Mouse (Mus musculus): ENCODE measurements around the gene Pigq.

Gene Pigq

DNA sequence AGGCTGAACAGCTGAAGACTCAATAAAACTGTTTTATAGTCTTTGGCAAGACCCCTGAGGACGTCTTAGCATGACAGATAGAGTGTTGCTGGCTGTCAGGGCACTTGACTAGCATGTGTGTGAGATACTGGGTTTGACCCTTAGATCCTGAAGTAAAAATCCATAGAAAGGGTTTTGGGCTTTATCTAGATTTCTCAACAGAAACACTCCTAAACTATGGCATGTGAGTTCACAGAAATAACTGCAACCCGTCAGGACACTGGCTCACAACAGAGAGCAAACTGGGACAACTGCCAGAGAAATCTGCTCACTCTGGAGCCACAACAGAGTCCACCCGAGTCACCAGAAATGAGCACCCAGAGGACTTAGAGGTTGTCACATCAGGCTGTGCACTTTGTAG lies 22.9 kb upstream of the Pigq start:
- no peak for TF ChIP-seq GATA4 (IDR thresholded peaks at IDR 0.05; ENCODE audit: insufficient replicate concordance, low read length)

DNA sequence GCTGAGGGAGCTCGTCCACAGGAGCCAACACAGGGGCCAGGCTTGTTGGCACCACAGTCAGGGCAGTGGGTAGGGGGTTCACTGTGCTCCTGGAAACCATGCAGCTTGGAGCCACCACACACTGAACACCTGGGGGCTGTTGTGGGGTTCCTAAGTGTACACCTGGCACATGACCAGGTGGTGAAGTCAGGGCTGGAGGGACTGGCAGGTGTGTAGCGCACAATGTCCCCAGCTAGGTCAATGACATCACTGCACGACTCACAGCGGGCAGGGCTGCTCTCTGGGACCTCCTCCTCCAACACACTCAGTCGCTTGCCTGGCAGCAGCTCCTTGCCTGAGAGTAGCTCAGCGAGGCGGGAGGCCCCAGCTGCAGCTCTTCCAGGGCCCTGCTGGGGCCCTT lies 19.5 kb upstream of the Pigq start:
- TF ChIP-seq GATA4 (IDR thresholded peaks at IDR 0.05; ENCODE audit: insufficient replicate concordance, low read length) = no peak

DNA sequence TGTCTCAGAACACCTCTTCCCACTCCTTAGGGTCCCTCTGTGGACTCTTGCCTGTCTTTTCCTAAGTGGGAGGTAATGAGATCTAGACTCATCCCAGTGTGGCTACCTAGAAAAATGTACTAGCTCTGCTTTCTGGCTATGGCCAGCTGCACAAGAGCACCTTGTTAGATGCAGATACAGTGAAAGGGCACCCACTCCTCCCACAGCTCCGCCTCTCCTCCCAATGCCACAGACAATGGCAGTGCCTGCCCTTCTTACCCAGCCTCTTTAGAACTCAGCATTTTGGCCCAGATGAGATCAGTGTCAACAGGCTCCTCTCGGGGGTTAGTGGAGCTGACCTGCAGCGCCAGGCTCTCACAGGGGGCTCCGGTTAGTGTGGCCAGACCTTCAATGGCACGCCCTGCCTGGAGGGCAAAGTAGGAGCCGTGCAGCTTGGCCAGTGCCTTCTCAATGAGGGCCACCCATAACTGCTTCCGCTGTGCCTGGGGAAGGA lies 17.7 kb upstream of the Pigq start:
- TF ChIP-seq GATA4 (IDR thresholded peaks at IDR 0.05; ENCODE audit: insufficient replicate concordance, low read length) = no peak

DNA sequence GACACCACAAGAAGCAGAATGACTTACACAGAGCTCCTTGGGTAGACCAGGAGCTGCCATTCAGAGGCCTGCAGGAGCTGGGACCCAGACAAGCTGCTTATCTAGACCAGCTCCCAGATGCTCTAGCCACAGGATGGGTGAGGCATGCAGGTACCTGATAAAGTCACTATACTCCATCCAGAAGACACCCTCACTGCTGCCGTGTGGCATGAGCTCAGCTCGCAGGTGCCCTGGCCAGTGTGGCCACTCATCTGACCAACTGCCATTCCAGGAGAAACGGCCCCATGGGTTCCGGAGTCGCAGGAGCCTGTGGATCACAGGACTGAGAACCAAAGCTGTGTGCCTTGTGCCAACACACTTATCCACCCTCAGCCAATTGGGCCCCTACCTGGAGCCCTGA lies 16.8 kb upstream of the Pigq start:
- no peak for TF ChIP-seq GATA4 (IDR thresholded peaks at IDR 0.05; ENCODE audit: insufficient replicate concordance, low read length)

DNA sequence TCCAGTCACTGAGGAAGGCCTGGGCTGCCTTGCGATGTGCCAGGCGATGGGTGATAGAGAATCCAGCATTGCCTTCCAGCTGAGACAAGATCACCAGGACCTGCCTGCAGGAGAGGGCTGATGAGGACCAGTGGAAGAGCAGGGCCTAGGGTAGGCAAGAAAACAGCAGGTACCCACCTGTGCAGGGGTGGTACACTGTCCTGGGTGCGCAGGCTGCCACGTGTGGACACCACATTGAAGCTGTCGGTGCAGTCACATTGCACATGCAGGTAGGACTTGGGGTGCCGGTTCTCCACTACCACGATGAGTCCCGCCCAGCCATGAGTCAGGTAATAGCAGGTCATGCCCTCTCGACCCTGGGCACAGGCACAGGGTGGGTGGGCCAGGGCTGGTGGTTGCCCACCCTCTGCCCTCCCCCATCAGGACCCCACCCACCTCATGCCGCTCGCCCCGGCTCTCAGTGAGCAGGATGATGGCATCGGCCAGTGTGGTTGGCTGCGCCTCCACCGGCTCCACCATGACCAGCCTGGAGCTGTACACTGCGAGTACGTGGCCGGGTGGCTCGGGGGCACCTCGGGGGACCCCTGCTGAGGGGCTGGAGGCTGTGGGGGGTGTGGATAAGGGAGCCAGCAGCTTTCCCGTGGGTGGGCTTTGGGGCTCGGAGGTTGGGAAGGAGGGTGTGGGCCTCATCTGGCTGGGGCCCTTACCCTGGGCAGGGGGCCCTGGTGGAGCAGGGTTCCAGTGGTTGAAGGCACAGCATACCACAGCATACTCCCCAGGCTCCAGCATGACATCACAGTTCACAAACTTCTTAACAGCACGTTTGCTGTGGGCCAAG lies 15.1 kb upstream of the Pigq start:
- no peak for TF ChIP-seq GATA4 (IDR thresholded peaks at IDR 0.05; ENCODE audit: insufficient replicate concordance, low read length)

DNA sequence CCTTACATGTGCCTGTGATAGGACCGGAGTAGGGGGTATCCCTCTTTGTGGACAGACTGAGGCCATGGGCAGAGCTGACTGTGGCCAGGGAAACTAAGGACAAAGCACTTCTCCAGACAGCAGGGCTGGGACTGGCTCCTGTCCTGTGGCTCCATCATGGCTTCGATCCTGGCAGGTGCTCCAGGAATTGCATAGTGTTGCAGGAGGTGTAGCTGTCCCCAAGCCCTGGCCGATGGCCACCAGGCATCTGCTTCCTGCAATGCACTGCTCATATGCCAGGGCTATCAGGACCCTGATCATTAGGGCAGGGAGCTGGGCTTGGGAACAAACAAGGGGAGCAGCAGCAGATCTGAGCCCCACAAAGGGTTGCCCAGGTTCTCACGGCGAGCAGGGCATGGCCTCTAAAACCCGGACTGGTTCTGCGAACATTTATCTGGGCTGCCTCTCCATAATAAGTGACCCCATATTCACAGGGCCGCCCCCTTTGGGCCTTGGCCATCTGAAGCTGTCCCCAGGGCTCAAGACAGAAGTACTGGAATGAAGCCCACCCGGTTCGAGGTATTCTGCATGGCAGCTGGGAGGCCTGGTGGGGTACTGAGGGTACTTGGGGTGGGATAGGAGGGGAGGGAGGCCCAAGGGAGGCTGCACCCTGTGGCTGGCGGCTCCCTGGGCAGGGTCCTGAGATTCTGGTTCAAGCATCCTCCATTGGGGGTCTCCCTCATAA lies 14.2 kb upstream of the Pigq start:
- no peak for TF ChIP-seq GATA4 (IDR thresholded peaks at IDR 0.05; ENCODE audit: insufficient replicate concordance, low read length)

DNA sequence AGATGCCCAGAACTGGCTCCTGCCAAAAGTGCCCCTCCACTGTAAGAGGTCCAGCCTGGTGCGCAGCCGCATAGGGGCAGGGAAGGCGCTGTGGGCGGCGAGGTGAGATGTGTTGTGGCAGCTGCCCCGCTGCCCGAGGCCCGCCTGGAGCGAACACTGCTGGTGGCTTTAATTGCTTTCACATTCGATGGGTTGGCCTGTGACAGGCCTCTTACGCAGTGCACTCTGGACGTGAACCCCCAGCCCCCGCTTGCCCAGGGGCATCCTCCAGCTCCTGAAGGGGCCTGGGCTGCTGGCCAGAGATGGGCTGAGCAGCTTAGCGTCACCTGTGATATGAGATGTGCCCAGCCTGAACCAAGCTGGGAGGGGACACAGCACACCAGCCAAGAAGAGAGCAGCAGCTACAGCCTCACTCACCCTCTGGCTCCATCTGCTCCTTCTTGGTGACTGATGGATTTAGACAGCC lies 12.9 kb upstream of the Pigq start:
- no peak for TF ChIP-seq GATA4 (IDR thresholded peaks at IDR 0.05; ENCODE audit: insufficient replicate concordance, low read length)

DNA sequence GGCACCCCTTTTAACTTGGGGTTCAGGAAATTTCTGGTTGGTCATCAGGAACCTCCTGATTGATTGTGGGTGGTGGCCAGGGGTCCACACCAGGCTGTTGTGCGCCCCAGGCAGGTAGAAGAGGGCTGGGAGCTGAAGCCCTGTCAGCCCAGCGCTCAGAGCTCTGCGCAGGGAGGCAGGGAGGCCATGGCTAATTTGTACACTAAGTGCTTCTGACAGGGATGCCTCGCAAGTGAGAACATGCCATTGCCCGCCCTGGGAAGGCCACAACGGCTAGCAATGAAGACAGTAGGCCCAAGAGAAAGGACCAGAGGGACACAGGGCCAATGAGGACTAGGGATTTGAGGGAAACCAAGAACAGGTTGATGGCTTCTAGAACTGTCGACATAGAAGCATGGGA lies 11.9 kb upstream of the Pigq start:
- TF ChIP-seq GATA4 (IDR thresholded peaks at IDR 0.05; ENCODE audit: insufficient replicate concordance, low read length) = no peak

DNA sequence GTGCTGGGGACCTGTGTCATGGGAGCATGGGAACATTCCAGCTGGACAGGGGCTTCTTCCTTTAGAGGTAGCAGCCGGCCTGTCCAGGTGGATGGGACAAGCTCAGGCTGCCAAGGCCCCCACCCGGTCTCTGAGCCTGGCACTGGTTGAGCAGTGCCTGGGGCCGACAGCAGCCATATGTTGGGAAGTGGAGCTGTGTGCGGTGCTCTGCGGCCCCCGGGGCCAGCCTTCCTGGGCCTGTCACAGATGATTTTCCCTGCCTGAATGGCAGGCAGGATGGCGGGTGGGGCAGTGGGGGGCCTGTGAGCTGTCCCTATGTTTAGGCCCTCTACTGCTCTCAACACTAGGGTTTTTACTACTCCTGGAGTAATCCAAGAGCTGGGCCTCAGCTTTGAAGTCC lies 11.5 kb upstream of the Pigq start:
- TF ChIP-seq GATA4 (IDR thresholded peaks at IDR 0.05; ENCODE audit: insufficient replicate concordance, low read length) = no peak

DNA sequence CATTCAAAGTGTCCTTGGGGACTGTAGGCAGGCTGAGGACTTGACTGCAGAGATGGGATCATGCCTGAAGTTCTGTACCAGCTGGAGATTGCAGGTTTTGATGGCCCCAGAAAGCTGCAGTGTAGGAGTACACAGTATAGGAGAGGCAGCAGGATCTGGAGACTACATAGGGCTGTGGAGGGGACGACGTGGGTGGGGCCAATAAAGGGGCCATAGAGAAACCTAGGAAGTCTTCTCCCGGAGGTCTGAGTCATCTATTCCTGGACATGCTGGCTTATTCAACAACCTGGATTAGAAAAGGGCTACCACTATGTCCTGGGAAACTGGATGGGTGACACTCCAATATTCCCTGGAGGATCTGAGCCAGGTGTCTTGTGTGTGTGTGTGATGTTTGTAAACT lies 11.0 kb upstream of the Pigq start:
- TF ChIP-seq GATA4 (IDR thresholded peaks at IDR 0.05; ENCODE audit: insufficient replicate concordance, low read length) = no peak

DNA sequence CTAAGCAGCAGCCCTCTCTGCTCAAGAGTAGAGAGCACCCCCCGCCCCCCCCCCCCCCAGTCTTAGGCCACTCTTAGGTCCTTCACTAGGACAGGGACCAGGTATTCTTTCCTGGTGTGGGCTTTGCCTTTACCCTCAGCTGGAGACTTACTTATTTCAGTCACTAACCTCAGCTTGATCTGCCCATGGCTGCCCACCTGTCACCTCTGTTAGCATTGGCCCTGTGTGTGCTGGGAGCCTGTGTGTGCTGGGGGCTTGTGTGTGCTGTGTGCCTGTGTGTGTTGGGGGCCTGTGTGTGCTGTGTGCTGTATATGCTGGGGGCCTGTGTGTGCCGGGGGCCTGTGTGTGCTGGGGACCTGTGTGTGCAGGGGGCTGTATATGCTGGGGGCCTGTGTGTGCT lies 9.9 kb upstream of the Pigq start:
- no peak for TF ChIP-seq GATA4 (IDR thresholded peaks at IDR 0.05; ENCODE audit: insufficient replicate concordance, low read length)

DNA sequence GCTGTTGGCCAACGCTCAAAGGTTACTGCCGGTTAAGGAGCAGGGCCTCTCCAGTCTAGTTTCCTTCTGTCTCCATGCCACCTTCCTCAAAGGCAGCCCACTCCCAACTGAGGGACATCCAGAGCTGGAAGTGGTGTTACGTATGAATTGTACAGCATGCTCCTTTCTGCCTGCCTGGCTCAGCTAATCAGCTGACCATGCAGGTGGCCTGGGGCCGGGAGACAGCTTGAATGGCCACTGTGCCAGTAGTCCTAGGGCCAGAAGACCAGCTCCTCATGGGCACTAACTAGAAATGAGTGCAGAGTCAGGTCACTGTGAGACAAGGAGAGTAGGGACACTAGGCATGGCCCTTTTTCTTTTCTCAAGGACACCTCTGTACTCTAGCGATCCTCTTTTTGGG lies 8.4 kb upstream of the Pigq start:
- no peak for TF ChIP-seq GATA4 (IDR thresholded peaks at IDR 0.05; ENCODE audit: insufficient replicate concordance, low read length)

DNA sequence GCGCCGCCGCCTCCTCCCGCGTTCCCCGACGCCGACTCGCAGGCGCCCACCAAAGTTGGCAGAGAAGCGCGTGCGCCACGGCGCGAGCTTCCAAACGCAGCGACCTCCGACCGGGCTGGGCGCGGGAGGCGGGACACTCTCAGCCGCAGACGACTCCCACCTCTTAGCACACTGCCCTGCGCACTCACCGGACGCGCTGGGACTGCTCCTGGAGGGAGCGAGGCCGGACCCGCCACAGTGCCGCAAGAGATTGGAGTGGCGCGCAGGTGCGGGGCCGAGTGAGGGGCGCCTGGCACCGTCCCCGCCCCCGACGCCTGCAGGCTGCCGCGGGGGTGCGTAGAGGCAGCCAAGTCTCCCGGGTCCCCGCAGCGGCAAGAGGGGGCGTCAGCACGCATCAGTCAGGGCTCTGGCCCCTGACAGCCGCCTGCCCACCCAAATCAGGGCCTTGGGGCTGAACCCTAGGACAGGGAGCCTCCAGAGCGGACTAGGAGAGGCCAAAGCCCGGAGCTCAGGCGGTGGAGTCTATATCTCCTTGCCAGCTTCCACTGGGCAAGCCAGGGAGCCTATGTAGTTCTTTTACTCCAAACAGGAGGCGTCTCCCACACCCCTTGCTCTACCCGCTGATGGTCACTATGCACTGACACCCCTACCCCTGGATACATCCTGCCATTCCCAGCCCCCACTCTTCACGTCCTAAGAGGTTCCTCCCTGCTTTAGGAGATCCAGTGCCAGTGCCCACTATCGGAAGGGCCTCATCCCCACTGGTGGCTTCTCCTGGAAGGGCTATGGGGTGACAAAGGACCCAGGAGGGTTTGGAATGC lies 7.3 kb upstream of the Pigq start, which contains the start of gene A930017K11Rik:
TSS of gene A930017K11Rik (minus strand) at position 763 of the 821 bp plus-strand sequence.
- TF ChIP-seq GATA4 (IDR thresholded peaks at IDR 0.05; ENCODE audit: insufficient replicate concordance, low read length) = no peak

DNA sequence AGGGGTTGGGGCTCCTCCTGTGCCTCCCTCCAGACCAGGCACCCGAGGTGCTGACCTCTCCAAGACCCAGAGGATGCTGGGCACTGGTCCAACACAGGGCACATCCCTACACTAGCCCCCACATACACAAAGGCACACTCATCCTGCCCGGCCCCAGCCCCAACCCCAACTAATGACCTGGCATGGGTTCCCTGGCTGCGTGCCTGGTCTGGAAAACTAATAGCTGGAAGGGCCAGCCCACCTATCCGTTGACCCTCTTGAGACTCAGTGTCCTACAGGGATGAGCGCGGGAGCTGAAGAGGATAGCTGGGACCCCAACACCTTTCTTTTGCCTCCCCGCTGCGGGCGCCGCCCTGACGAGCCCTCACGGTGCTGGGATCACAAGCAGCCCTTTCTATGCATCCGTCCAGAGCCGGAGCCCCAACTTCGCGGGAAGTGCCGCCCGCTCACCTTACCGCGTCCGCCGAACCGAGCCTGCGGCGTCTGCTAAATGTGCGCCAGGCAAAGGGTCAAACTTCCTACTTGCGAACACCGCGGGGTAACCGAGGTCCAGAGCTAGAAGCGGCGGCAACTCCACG lies 6.6 kb upstream of the Pigq start:
- no peak for TF ChIP-seq GATA4 (IDR thresholded peaks at IDR 0.05; ENCODE audit: insufficient replicate concordance, low read length)

DNA sequence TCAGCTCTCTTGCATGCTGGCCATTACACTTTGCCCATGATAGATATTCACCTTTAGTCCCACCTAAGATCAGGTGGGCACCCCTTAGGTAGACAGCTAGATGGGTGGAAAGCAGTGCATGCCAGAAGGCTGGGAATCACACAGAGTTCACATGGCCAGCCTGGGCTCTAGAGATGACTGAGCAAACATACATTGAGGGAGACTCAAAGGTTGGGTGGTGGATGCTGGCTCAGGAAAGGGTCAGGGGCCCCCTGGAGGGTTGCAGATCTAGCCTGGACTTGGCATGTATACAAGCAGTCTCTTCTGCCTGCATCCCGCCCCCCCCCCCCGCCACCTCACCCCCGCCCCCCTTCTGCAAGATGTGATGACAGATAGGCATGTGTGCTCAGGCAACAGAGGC lies 6.0 kb upstream of the Pigq start:
- TF ChIP-seq GATA4 (IDR thresholded peaks at IDR 0.05; ENCODE audit: insufficient replicate concordance, low read length) = no peak
